Mouse (Mus musculus): ENCODE measurements at regions not wholly inside any gene's neighbourhood (a gene's known extent, or its start where the extent isn't known, plus 50 kb on each side); places are given as distances from the start of the nearest gene placed in this dataset.

DNA sequence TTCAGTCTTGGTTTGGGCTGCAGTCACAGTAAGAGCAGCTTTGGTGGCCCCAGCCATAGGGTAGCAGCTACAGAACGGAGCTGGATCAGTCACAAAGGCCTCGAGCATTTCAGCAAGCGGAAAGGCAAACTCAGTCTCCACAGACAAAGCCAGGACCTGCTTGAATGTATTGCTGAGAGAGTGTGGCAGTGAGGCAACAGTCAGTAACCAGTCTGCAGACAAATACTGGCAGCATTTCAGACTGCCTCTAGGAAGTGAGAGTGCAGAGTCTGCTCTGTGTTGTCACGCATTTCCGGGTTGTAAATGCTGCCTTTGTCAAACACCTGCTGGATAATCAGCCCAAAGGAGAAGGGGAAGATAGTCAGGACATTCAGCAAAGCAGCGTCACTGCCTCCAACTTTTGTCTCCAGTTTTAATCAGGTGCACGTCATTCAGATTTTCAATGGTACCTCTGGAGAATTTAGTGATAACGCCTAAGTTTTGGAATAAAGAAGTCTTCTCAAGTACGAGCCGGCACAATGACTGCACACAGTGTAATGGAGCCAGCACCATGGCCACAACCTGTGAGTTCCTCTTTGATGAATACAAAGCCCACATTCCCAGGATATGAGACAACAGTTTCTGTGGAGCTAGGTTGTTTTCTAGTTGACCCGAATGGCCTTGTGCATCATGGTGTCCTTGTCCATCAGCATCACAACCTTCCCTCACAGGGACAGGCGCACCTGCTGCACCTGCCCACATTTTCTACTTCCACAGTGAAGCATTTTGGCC, 224.3 kb upstream of the Tmem161b start:
- no peak for TF ChIP-seq CTCF (conservative IDR thresholded peaks at IDR 0.05; ENCODE audit: insufficient read depth, insufficient read length, low read depth, low read length)
- no peak for TF ChIP-seq POLR2A (IDR thresholded peaks at IDR 0.05; ENCODE audit: low read depth, low read length)
